Mouse (Mus musculus): ENCODE data around the gene Egfl8. TPM values are rescaled to one million over a fixed set of nuclear protein-coding genes. Genes with fewer than 3 reads are reported as not detected.

The Egfl8 gene
- polyA plus RNA-seq, 1 experiment from 2014 or later = 1.3 TPM

GRCm38 (mm10) chr17:34592581-34593549, 22.9 kb downstream of the Egfl8 start:
- Histone ChIP-seq H3K9me3 (replicated peaks) (no peaks in the 10 kb centered on the region), H3K27me3 (no peaks in the 10 kb centered on the region), H3K27ac (peak overlapping the region; percentile 98), H3K4me3 (peak overlapping the region; percentile 95), H3K4me2 (peak overlapping the region; percentile 96), H3K9ac (peak overlapping the region; percentile 98), H3K36me3 (peaks cover 18% of the 10 kb centered on the region), H3K4me1 (replicated peaks) (peaks cover 75% of the 10 kb centered on the region)
- 2% methylated on average over 28 of the region's 32 CpGs for WGBS
- peak; percentile 2; the same call in 1 of the 2 replicates for ATAC-seq (replicated peaks; ENCODE audit: insufficient number of reproducible peaks, insufficient read depth, low FRiP score, low read depth)

- Histone ChIP-seq H3K27ac (peak overlapping the region; percentile 98), H3K4me1 (replicated peaks) (peaks cover 69% of the 10 kb centered on the region), H3K9ac (peak overlapping the region; percentile 98), H3K4me2 (peak overlapping the region; percentile 96), H3K27me3 (no peaks in the 10 kb centered on the region), H3K4me3 (peak overlapping the region; percentile 95), H3K36me3 (peaks cover 18% of the 10 kb centered on the region), H3K9me3 (replicated peaks) (no peaks in the 10 kb centered on the region)
- 0% methylated on average over 31 of the region's 35 CpGs for WGBS
- peak; percentile 43 for ATAC-seq (replicated peaks; ENCODE audit: insufficient number of reproducible peaks, insufficient read depth, low FRiP score, low read depth)
Measured at GRCm38 (mm10) chr17:34591994-34592375, 23.8 kb downstream of the Egfl8 start.

GRCm38 (mm10) chr17:34591029-34591993, 24.5 kb downstream of the Egfl8 start, which contains the start of gene Pbx2:
Gene Pbx2 (plus strand): TSS chr17:34591266.
- Histone ChIP-seq H3K36me3 (peaks cover 18% of the 10 kb centered on the region), H3K4me3 (peak within 1 kb of the TSS; percentile 95), H3K27me3 (no peaks in the 10 kb centered on the region), H3K27ac (peak within 1 kb of the TSS; percentile 98), H3K4me1 (replicated peaks) (peaks cover 71% of the 10 kb centered on the region), H3K9me3 (replicated peaks) (no peaks in the 10 kb centered on the region), H3K9ac (peak within 1 kb of the TSS; percentile 98), H3K4me2 (peak within 1 kb of the TSS; percentile 96)
- 5% methylated on average over 21 of the region's 21 CpGs for WGBS
- ATAC-seq (replicated peaks; ENCODE audit: insufficient number of reproducible peaks, insufficient read depth, low FRiP score, low read depth) = 0 out of 2 replicates have a peak, but pooled peaks have one; percentile 3

- Histone ChIP-seq H3K36me3 (peaks cover 10% of the 10 kb centered on the region; the same call in 1 of the 2 replicates), H3K9me3 (replicated peaks) (no peaks in the 10 kb centered on the region), H3K4me2 (peak overlapping the region; percentile 96), H3K9ac (peak overlapping the region; percentile 4; the same call in 1 of the 2 replicates), H3K4me1 (replicated peaks) (peaks cover 73% of the 10 kb centered on the region), H3K4me3 (peak overlapping the region; percentile 95), H3K27ac (peak overlapping the region; percentile 98), H3K27me3 (peaks cover 3% of the 10 kb centered on the region; the same call in 1 of the 2 replicates)
- 70% methylated on average over 15 of the region's 15 CpGs for WGBS
- ATAC-seq (replicated peaks; ENCODE audit: insufficient number of reproducible peaks, insufficient read depth, low FRiP score, low read depth) = no peak
Measured at GRCm38 (mm10) chr17:34590154-34590987, 25.4 kb downstream of the Egfl8 start.

- 21% methylated on average over 7 of the region's 7 CpGs for WGBS
- Histone ChIP-seq H3K9me3 (replicated peaks) (no peaks in the 10 kb centered on the region), H3K27me3 (peaks cover 3% of the 10 kb centered on the region; the same call in 1 of the 2 replicates), H3K9ac (peak within 1 kb of the TSS; percentile 4), H3K4me2 (peak within 1 kb of the TSS; percentile 96), H3K4me3 (peak within 1 kb of the TSS; percentile 95), H3K36me3 (peaks cover 4% of the 10 kb centered on the region; the same call in 1 of the 2 replicates), H3K27ac (peak within 1 kb of the TSS; percentile 98), H3K4me1 (replicated peaks) (peaks cover 69% of the 10 kb centered on the region)
- no peak for ATAC-seq (replicated peaks; ENCODE audit: insufficient number of reproducible peaks, insufficient read depth, low FRiP score, low read depth)
Measured at GRCm38 (mm10) chr17:34589681-34590101, 26.1 kb downstream of the Egfl8 start, which contains the start of gene Gpsm3. Gene Gpsm3 (plus strand): TSS chr17:34589806.

- Histone ChIP-seq H3K9ac (no peak overlapping the region), H3K36me3 (no peaks in the 10 kb centered on the region; the same call in 1 of the 2 replicates), H3K4me1 (replicated peaks) (peaks cover 65% of the 10 kb centered on the region), H3K9me3 (replicated peaks) (no peaks in the 10 kb centered on the region), H3K27ac (peak overlapping the region; percentile 98), H3K4me3 (peak overlapping the region; percentile 95), H3K4me2 (peak overlapping the region; percentile 96), H3K27me3 (peaks cover 3% of the 10 kb centered on the region; the same call in 1 of the 2 replicates)
- 31% methylated on average over 7 of the region's 7 CpGs for WGBS
- ATAC-seq (replicated peaks; ENCODE audit: insufficient number of reproducible peaks, insufficient read depth, low FRiP score, low read depth) = no peak
Measured at GRCm38 (mm10) chr17:34589206-34589605, 26.6 kb downstream of the Egfl8 start.

- peaks cover 3% of the 10 kb centered on the region; the same call in 1 of the 2 replicates for H3K27me3 ChIP-seq
- H3K4me3 ChIP-seq = peak overlapping the region; percentile 78; the same call in 1 of the 2 replicates
- H3K9me3 ChIP-seq (replicated peaks) = no peaks in the 10 kb centered on the region
- H3K4me1 ChIP-seq (replicated peaks) = peaks cover 60% of the 10 kb centered on the region
- H3K9ac ChIP-seq = no peak overlapping the region
- H3K36me3 ChIP-seq = no peaks in the 10 kb centered on the region
- H3K4me2 ChIP-seq = peak overlapping the region; percentile 96; the same call in 1 of the 2 replicates
- 0 out of 2 replicates have a peak overlapping the region, but pooled peaks have one; percentile 25 for H3K27ac ChIP-seq
- ATAC-seq (replicated peaks; ENCODE audit: insufficient number of reproducible peaks, insufficient read depth, low FRiP score, low read depth) = no peak
- WGBS = 69% methylated on average over 3 of the region's 3 CpGs
Measured at GRCm38 (mm10) chr17:34588767-34589166, 27.0 kb downstream of the Egfl8 start.

- no peak for ATAC-seq (replicated peaks; ENCODE audit: insufficient number of reproducible peaks, insufficient read depth, low FRiP score, low read depth)
- 2% methylated on average over 19 of the region's 19 CpGs for WGBS
- Histone ChIP-seq H3K4me2 (peak overlapping the region; percentile 96), H3K36me3 (no peaks in the 10 kb centered on the region), H3K9ac (peak overlapping the region; percentile 82), H3K27ac (peak overlapping the region; percentile 98), H3K4me3 (peak overlapping the region; percentile 78), H3K9me3 (replicated peaks) (no peaks in the 10 kb centered on the region), H3K4me1 (replicated peaks) (peaks cover 51% of the 10 kb centered on the region), H3K27me3 (peaks cover 3% of the 10 kb centered on the region; the same call in 1 of the 2 replicates)
Measured at GRCm38 (mm10) chr17:34587814-34588213, 28.0 kb downstream of the Egfl8 start.

GRCm38 (mm10) chr17:34587423-34587811, 28.4 kb downstream of the Egfl8 start:
- under 1% methylated on average over 50 of the region's 50 CpGs for WGBS
- Histone ChIP-seq H3K9me3 (replicated peaks) (no peaks in the 10 kb centered on the region), H3K27ac (peak overlapping the region; percentile 98), H3K4me3 (peak overlapping the region; percentile 78), H3K4me2 (peak overlapping the region; percentile 96), H3K36me3 (no peaks in the 10 kb centered on the region), H3K4me1 (replicated peaks) (peaks cover 51% of the 10 kb centered on the region), H3K9ac (peak overlapping the region; percentile 82), H3K27me3 (peaks cover 3% of the 10 kb centered on the region; the same call in 1 of the 2 replicates)
- ATAC-seq (replicated peaks; ENCODE audit: insufficient number of reproducible peaks, insufficient read depth, low FRiP score, low read depth) = peak; percentile 84

All from heart, embryonic 15.5 days (tissue).